Mouse (Mus musculus): ENCODE results near the gene Foxo6. TPM values are rescaled to one million over a fixed set of nuclear protein-coding genes. Genes with fewer than 3 reads are reported as not detected.

The Foxo6 gene
- total RNA-seq, 2 experiments from 2014 or later = not detected

DNA sequence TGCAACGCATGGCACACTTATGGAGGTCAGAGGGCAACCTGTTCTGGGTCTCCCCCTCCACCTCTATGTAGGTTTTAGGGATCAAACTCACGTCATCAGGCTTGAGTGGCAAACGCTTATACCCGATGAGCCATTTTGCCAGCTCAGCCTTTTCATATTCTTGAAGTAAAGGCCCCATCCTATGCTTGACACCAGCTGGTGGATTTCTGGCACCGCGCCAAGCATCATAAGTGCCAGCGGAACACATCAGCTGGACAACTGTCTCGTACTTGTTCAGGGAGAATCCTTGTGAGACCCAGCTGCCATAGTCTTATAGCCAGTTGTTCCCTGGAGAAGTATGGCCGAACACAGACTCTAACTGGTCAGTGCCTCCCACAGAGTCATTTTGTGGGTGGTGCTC is 68.3 kb downstream of the Foxo6 start:
- no peak for ATAC-seq (replicated peaks; ENCODE audit: low FRiP score, poor library complexity, severe bottlenecking)

Other genes with a start within 250 kb of the Foxo6 start
- gene AL607142.1, start 222.4 kb downstream of the Foxo6 start, total RNA-seq (2015; ENCODE audit: low replicate concordance) = not detected in 2 replicates
- gene AL607142.1, start 222.4 kb downstream of the Foxo6 start, total RNA-seq (2017; ENCODE audit: low replicate concordance) = not detected in 2 replicates
- not detected in 2 replicates for gene Edn2, start 126.1 kb downstream of the Foxo6 start, total RNA-seq (2015; ENCODE audit: low replicate concordance)
- not detected in 2 replicates for gene Edn2, start 126.1 kb downstream of the Foxo6 start, total RNA-seq (2017; ENCODE audit: low replicate concordance)
- gene Scmh1, start 117.9 kb upstream of the Foxo6 start, total RNA-seq (2015; ENCODE audit: low replicate concordance) = 23.9 and 31.7 TPM in 2 replicates
- gene Scmh1, start 117.9 kb upstream of the Foxo6 start, total RNA-seq (2017; ENCODE audit: low replicate concordance) = 7.6 and 11.4 TPM in 2 replicates
- not detected in 2 replicates for gene Slfnl1, start 244.9 kb upstream of the Foxo6 start, total RNA-seq (2015; ENCODE audit: low replicate concordance)
- gene Slfnl1, start 244.9 kb upstream of the Foxo6 start, total RNA-seq (2017; ENCODE audit: low replicate concordance) = not detected in 2 replicates

Measured in erythroid progenitor cell, adult 5-6 weeks (primary cell).